ENCODE assay signal across 8 mouse cellular contexts in the genomic region with DNA sequence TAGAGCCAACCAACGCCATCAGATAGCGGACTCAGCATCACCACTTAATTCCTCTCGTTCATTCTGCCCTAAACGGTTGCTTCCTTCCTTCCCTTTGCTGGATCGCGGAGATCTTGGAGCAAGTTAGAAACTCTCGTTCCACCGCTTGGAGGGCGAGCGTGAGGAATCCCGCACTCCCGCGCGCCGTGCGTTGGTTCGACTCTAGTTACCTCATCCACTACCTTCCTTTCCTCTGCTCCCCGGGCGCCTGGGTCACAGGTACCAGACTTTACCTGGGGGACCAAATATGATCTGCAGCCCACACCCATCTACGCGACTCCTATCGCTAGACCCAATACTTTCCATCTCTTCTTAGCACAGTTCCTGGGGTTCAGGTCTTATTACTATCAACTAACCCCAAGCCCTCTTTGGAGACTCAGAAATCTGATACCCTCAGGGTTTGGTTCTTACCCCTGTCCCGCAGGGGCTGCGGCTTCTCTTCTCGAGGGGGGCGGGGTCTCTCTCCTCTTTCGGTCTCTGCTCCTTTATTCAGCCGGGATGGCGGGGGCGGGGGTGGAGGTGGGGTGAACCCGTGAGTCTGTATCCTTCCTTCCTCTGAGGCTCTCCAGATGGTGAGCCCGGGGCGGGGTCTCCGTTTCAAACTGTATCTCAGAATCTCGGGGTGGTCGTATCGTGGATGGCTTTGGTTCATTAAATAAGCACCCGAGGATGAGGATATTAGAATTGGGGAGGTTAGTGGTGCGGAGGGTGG. TPM values are rescaled to one million over a fixed set of nuclear protein-coding genes. Genes with fewer than 3 reads are reported as not detected.
DNase-seq lines count a peak whose midpoint lies in the region; ATAC-seq and TF ChIP-seq lines count a peak whose summit lies in the region.

Gene Bcl6b (minus strand): TSS at position 539 of the 751 bp plus-strand sequence.

- ATAC-seq in intestine, postnatal 0 days = no peak
- peak; percentile 22; the same call in 1 of the 2 replicates for ATAC-seq in midbrain, embryonic 13.5 days

- peak within 1 kb of the TSS; percentile 54; the same call in 1 of the 2 replicates for H3K27ac ChIP-seq in intestine, postnatal 0 days (ENCODE audit: low read depth, low read length)
- no peak within 1 kb of the TSS for H3K27ac ChIP-seq in midbrain, embryonic 13.5 days

- H3K4me3 ChIP-seq in intestine, postnatal 0 days (ENCODE audit: low read depth, low read length) = peak within 1 kb of the TSS; percentile 35
- peak within 1 kb of the TSS; percentile 28 for H3K4me3 ChIP-seq in midbrain, embryonic 13.5 days (replicated peaks)

- no peaks in the 10 kb centered on the region for H3K9me3 ChIP-seq in intestine, postnatal 0 days (ENCODE audit: control insufficient read depth)
- H3K9me3 ChIP-seq in midbrain, embryonic 13.5 days = no peaks in the 10 kb centered on the region

- peak within 1 kb of the TSS; percentile 72 for H3K4me2 ChIP-seq in intestine, postnatal 0 days (replicated peaks; ENCODE audit: low read depth)
- peak within 1 kb of the TSS; percentile 47 for H3K4me2 ChIP-seq in midbrain, embryonic 13.5 days (replicated peaks)

- DNase-seq in gastrocnemius, postnatal 4 days (ENCODE audit: low spot score in 2 of 2) = no peak
- DNase-seq in gastrocnemius, adult 18-20 months (ENCODE audit: low spot score) = no peak
- DNase-seq in adrenal gland, postnatal 10 days = peak; percentile 47
- peak; percentile 65 to 66 for DNase-seq in heart, adult 18-20 months
- no peak for DNase-seq in right cerebral cortex, adult 18-20 months
- DNase-seq in left cerebral cortex, adult 11 months (ENCODE audit: low spot score) = no peak

- TF ChIP-seq CTCF in intestine, postnatal 0 days (IDR thresholded peaks at IDR 0.05; ENCODE audit: low read depth) = no peak

- H3K9ac ChIP-seq in intestine, postnatal 0 days (ENCODE audit: low read depth, low read length) = peak within 1 kb of the TSS; percentile 26; the same call in 1 of the 2 replicates
- peak within 1 kb of the TSS; percentile 28 for H3K9ac ChIP-seq in midbrain, embryonic 13.5 days (replicated peaks)

- no peaks in the 10 kb centered on the region for H3K36me3 ChIP-seq in intestine, postnatal 0 days (ENCODE audit: control insufficient read depth, insufficient read depth)
- H3K36me3 ChIP-seq in midbrain, embryonic 13.5 days = peaks cover 3% of the 10 kb centered on the region; the same call in 1 of the 2 replicates

- WGBS in intestine, postnatal 0 days = 2% methylated on average over 39 of the region's 39 CpGs
- WGBS in midbrain, embryonic 13.5 days = 2% methylated on average over 39 of the region's 39 CpGs

- peaks cover 9% of the 10 kb centered on the region; the same call in 1 of the 2 replicates for H3K4me1 ChIP-seq in intestine, postnatal 0 days (replicated peaks; ENCODE audit: control insufficient read depth, insufficient read depth, low read length)
- peaks cover 43% of the 10 kb centered on the region for H3K4me1 ChIP-seq in midbrain, embryonic 13.5 days (replicated peaks)

- peaks cover 7% of the 10 kb centered on the region; the same call in 1 of the 2 replicates for H3K27me3 ChIP-seq in intestine, postnatal 0 days (replicated peaks; ENCODE audit: control insufficient read depth, insufficient read depth, low read length)
- peaks cover 65% of the 10 kb centered on the region for H3K27me3 ChIP-seq in midbrain, embryonic 13.5 days

RNA-seq across cellular contexts. Expression of gene Bcl6b, which starts in this region (rescaled TPM):
- 10 to 100 TPM; 20.2 to 22.2 TPM for total RNA-seq in gastrocnemius, postnatal 4 days (2021)
- total RNA-seq in gastrocnemius, adult 18-20 months (2021) = 1 to 10 TPM in 1 of 2 experiments, under 1 TPM in 1; 0.82 to 5.1 TPM
- total RNA-seq in adrenal gland, postnatal 10 days (2021) = 10 to 100 TPM; 27.1 to 31.1 TPM
- 10 to 100 TPM in 1 of 2 experiments, 1 to 10 TPM in 1; 5.5 to 15.5 TPM for total RNA-seq in heart, adult 18-20 months (2021)
- 3.6 and 4.4 TPM in 2 replicates for polyA plus RNA-seq in intestine, postnatal 0 days (2015; fragmentation: Nextera tagmentation; extraction: Ambion mirVana)
- polyA plus RNA-seq in midbrain, embryonic 13.5 days (2015; fragmentation: Nextera tagmentation; extraction: Ambion mirVana) = 3.9 and 4.3 TPM in 2 replicates

Comparison
In these comparisons a context has a peak if more than half of its experiments do, and no peak if none do; other contexts are left out.
1. DNase-seq: peak in adrenal gland, postnatal 10 days (single experiment) and heart, adult 18-20 months (2 of 2); none in gastrocnemius, postnatal 4 days (0 of 2), gastrocnemius, adult 18-20 months (single experiment), right cerebral cortex, adult 18-20 months (single experiment) and left cerebral cortex, adult 11 months (single experiment).